Mouse (Mus musculus) kidney, adult 9 months (tissue): ENCODE results near the gene Rnf148.

ENCODE experiments used
- DNase-seq: peaks from one replicate; pipeline ENCODE4 v3.0.0; 2022

The Rnf148 gene

DNA sequence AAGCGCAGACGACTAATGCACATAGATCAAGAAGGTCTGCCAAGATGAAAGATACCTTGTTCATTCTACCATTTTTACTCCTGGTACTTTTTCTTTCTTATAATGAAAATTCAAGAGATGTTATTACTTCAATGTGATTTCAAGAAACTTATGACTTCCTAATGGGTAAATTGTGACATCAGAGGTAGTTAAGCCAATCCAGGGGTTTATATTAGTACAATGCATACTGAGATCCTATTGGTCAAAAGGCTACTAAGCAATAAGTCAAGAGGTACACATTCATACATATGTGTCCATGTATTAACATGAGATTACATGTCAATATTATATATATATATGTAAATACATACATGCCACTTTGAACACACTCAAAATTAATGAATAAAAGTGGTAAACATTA, at the start of gene Rnf148:
Gene Rnf148, minus strand, starts transcription at position 101 of the 400 bp plus-strand sequence.
- DNase-seq, result no peak

GRCm38 (mm10) chr6:23700879-23701278, 45.9 kb upstream of the Rnf148 start:
- no peak for DNase-seq

DNA sequence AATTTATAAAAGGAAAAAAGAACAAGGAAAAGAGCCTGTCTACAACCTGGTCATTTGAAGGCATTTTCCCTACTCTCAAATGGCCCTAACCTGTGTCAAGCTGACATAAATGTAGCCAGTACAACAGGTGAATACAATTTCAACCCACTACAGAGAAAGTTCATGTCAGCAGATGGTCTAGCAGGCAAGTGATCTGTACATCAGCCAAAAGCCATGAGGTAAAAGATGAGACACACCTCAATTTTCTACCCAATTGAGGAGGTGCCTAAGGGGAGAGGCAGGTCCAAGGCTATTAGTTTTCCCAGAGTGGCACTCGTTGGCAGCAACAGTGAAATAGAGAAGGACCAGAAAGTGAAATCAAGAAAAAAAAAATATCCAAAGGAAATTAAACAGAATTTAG, 23.2 kb upstream of the Rnf148 start:
- no peak for DNase-seq

- DNase-seq, result no peak
Measured at GRCm38 (mm10) chr6:23650205-23650604, 4.7 kb downstream of the Rnf148 start, which contains the start of gene Rnf133. TSS of gene Rnf133 (minus strand) at chr6:23650305.

GRCm38 (mm10) chr6:23648732-23649131, 6.2 kb downstream of the Rnf148 start:
- DNase-seq, result no peak

DNA sequence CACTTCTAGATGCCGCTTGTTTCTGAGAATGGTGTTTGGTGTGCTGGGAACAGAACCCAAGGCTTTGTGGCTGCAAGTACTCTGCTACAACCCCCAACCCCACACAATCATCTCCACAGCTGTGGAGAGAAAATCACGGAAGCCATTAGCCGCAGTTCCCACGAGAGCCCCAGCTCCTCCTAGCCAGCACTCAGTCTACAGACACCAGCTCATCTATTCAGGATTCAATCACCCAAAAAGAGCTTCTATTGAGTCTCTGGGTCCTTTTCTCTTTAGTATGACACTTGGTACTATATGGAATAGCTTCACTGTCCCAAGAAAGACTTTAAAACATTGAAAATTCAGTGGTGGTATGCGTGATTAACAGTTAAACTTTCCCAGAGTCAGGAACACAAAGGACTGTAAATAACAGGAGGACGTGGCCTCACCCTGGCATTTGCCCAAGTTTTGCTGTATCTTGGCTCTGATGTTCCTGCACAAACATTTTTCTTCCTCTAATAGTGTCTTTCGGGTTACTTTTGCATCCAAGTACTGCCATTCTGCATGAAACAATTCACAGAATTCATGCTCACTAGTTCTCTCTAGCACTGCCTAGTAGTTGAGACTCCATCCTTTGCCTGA, 7.2 kb downstream of the Rnf148 start:
- DNase-seq, result peak; percentile 24

DNA sequence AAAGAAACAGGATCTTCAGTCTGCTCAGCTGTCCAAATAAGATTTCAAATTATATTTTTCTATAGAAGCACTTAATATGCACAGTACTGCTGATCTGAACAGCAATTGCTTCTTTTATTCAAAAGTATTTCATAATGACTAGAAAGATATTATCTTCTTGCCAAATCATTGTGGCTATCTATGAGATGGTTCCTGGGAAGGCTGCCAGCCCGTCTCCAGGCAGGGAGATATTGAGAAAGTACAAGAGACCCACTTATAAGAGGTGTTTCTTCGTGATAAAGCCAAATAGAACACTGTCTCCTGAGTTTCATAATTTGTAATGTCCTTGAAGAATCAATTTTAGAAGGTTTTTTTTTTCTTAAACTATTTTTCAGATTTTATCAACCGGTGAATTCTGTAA, 17.9 kb downstream of the Rnf148 start:
- no peak for DNase-seq

GRCm38 (mm10) chr6:23635208-23635607, 19.7 kb downstream of the Rnf148 start:
- no peak for DNase-seq

GRCm38 (mm10) chr6:23634016-23634415, 20.9 kb downstream of the Rnf148 start:
- DNase-seq, result no peak

GRCm38 (mm10) chr6:23630465-23630864, 24.5 kb downstream of the Rnf148 start:
- DNase-seq, result no peak
